Mouse (Mus musculus) gastrocnemius, adult 8-10 months (tissue): ENCODE measurements at regions not wholly inside any gene's neighbourhood (a gene's known extent, or its start where the extent isn't known, plus 50 kb on each side); places are given as distances from the start of the nearest gene placed in this dataset.

Source experiments
- DNase-seq, 2 experiments: peaks; one replicate each; pipeline ENCODE4 v3.0.0; 2022; ENCODE audit warnings: low spot score in 2 of 2

GRCm38 (mm10) chr8:35302856-35303255 lies 462.7 kb upstream of the Gm19410 start:
- no peak for DNase-seq

- DNase-seq: no peak
Observed at GRCm38 (mm10) chr8:35321270-35321865, 444.2 kb upstream of the Gm19410 start.

- no peak for DNase-seq
Observed at GRCm38 (mm10) chr8:35323180-35323975, 442.2 kb upstream of the Gm19410 start.
